Mouse (Mus musculus): ENCODE data around the gene Gm42688. TPM values are rescaled to one million over a fixed set of nuclear protein-coding genes. Genes with fewer than 3 reads are reported as not detected.

The Gm42688 gene
- total and polyA plus RNA-seq, 3 experiments, result 1.2 to 1.6 (median 1.3) TPM

DNA sequence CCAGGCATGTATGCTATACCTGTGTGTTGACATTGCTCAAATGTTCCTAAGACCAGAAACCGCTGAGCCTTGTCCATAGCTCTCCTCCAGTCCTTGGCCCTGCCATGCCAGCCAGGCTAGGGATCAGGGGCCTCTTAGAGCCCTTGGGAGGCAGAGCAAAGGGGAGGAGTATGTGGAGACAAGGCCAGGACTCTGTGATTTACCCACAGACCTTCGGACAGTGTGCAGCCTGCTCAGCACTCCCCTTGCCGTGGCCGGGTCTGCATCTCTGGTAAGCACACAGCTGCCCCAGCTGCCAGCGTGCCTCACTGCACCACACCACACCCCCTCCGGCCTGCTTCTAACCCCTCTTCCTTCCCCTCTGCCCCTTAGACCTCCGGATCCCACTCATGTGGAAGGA lies 45.9 kb downstream of the Gm42688 start:
- Histone ChIP-seq H3K79me2 (replicated peaks; ENCODE audit: control insufficient read depth, extremely low read depth, insufficient read depth, poor library complexity, severe bottlenecking) (no peaks in the 10 kb centered on the region), H3K4me1 (ENCODE audit: control insufficient read depth in 1 of 2, insufficient read depth in 2 of 2) (peaks cover 4 to 12% of the 10 kb centered on the region in 2 experiments; a peak in 2 of 4 replicates), H3K9me3 (replicated peaks; ENCODE audit: low read length) (no peaks in the 10 kb centered on the region), H3K9ac (ENCODE audit: insufficient read depth, low read depth) (no peak overlapping the region), H3K4me3 (replicated peaks in 1 of 3; ENCODE audit: low read depth in 2 of 3, low read length in 2 of 3, poor library complexity in 1 of 3) (no peak overlapping the region), H3K36me3 (replicated peaks in 1 of 2; ENCODE audit: control insufficient read depth in 1 of 2, insufficient read depth in 1 of 2, low read length in 1 of 2) (peaks cover 0 to 11% of the 10 kb centered on the region in 2 experiments), H3K4me2 (ENCODE audit: insufficient read depth, low read depth, poor library complexity, severe bottlenecking) (no peak overlapping the region), H3K27me3 (replicated peaks) (no peaks in the 10 kb centered on the region), H3K27ac (ENCODE audit: insufficient read depth, low read depth) (no peak overlapping the region)
- in situ Hi-C loops (cut with MboI; ENCODE audit: low pct_ligation_motif_present, low pct_unique_long_range_greater_than_20kb, low sequenced_read_pairs) (no loop called here), dilution Hi-C loops (cut with MboI; ENCODE audit: extremely low pct_ligation_motif_present, extremely low pct_unique_long_range_greater_than_20kb, low sequenced_read_pairs) (no loop called here)
- DNase-seq (ENCODE audit: extremely low read depth), result no peak
- TF ChIP-seq ZNF384 (IDR thresholded peaks at IDR 0.05; ENCODE audit: low read depth, low read length) (no peak), JUN (IDR thresholded peaks at IDR 0.05; ENCODE audit: insufficient read depth, low read depth, low read length) (no peak), ZC3H11A (IDR thresholded peaks at IDR 0.05; ENCODE audit: low read depth, low read length) (no peak), ZKSCAN1 (IDR thresholded peaks at IDR 0.05; ENCODE audit: borderline replicate concordance, low read depth, low read length) (no peak), MAZ (IDR thresholded peaks at IDR 0.05; ENCODE audit: low read depth, low read length) (no peak), CHD1 (IDR thresholded peaks at IDR 0.05; ENCODE audit: low read depth, low read length) (no peak), HCFC1 (IDR thresholded peaks at IDR 0.05; ENCODE audit: low read depth, low read length) (no peak), BHLHE40 (IDR thresholded peaks at IDR 0.05; ENCODE audit: low read depth, low read length) (no peak), ELF1 (IDR thresholded peaks at IDR 0.05; ENCODE audit: low read depth, low read length) (no peak), ZMIZ1 (IDR thresholded peaks at IDR 0.05; ENCODE audit: low read depth, low read length) (no peak), E2F4 (IDR thresholded peaks at IDR 0.05; ENCODE audit: insufficient replicate concordance, low read depth, low read length) (no peak), SMC3 (IDR thresholded peaks at IDR 0.05; ENCODE audit: low read depth, low read length) (no peak), PAX5 (IDR thresholded peaks at IDR 0.05; ENCODE audit: low read length) (no peak)

DNA sequence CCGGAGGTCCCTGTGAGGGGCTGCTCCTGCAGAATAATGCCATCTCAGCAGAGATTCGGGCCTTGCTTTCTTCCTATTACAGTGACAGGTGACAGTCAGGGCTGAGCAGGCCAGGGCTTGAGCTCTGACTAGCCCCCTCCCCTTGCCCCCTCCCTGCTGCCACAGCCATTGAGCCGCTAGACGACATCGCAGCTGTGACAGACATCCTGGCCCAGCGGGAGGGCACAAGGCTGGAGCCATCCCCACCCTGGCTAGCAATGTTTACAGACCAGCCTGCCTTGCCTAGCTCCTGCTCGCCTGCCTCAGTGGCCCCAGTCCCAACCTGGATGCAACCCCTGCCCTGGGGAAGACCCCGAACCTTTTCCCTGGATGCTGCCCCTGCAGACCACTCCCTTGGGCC lies 50.3 kb downstream of the Gm42688 start:
- in situ Hi-C loops (cut with MboI; ENCODE audit: low pct_ligation_motif_present, low pct_unique_long_range_greater_than_20kb, low sequenced_read_pairs) (no loop called here), dilution Hi-C loops (cut with MboI; ENCODE audit: extremely low pct_ligation_motif_present, extremely low pct_unique_long_range_greater_than_20kb, low sequenced_read_pairs) (no loop called here)
- Histone ChIP-seq H3K4me3 (replicated peaks in 1 of 3; ENCODE audit: low read depth in 2 of 3, low read length in 2 of 3, poor library complexity in 1 of 3) (no peak overlapping the region), H3K27ac (ENCODE audit: insufficient read depth, low read depth) (no peak overlapping the region), H3K79me2 (replicated peaks; ENCODE audit: control insufficient read depth, extremely low read depth, insufficient read depth, poor library complexity, severe bottlenecking) (no peaks in the 10 kb centered on the region), H3K27me3 (replicated peaks) (no peaks in the 10 kb centered on the region), H3K9ac (ENCODE audit: insufficient read depth, low read depth) (no peak overlapping the region), H3K36me3 (replicated peaks in 1 of 2; ENCODE audit: control insufficient read depth in 1 of 2, insufficient read depth in 1 of 2, low read length in 1 of 2) (peaks cover 12 to 24% of the 10 kb centered on the region in 2 experiments), H3K4me1 (ENCODE audit: control insufficient read depth in 1 of 2, insufficient read depth in 2 of 2) (peaks cover 15 to 37% of the 10 kb centered on the region in 2 experiments), H3K4me2 (ENCODE audit: insufficient read depth, low read depth, poor library complexity, severe bottlenecking) (no peak overlapping the region), H3K9me3 (replicated peaks; ENCODE audit: low read length) (no peaks in the 10 kb centered on the region)
- TF ChIP-seq ELF1 (IDR thresholded peaks at IDR 0.05; ENCODE audit: low read depth, low read length) (no peak), SMC3 (IDR thresholded peaks at IDR 0.05; ENCODE audit: low read depth, low read length) (no peak), SIN3A (IDR thresholded peaks at IDR 0.05; ENCODE audit: low read length) (no peak), MEF2A (IDR thresholded peaks at IDR 0.05; ENCODE audit: borderline replicate concordance, low read depth, low read length) (no peak), NELFE (IDR thresholded peaks at IDR 0.05; ENCODE audit: low read depth, low read length) (no peak), EP300 (IDR thresholded peaks at IDR 0.05; ENCODE audit: low read length) (no peak), TCF12 (IDR thresholded peaks at IDR 0.05; ENCODE audit: low read depth, low read length) (no peak), ZMIZ1 (IDR thresholded peaks at IDR 0.05; ENCODE audit: low read depth, low read length) (no peak), CHD2 (IDR thresholded peaks at IDR 0.05; ENCODE audit: low read length) (no peak), POLR2A (IDR thresholded peaks at IDR 0.05; ENCODE audit: low read depth, low read length) (no peak), UBTF (IDR thresholded peaks at IDR 0.05; ENCODE audit: low read depth, low read length) (no peak)
- no peak for DNase-seq (ENCODE audit: extremely low read depth)
